Mouse (Mus musculus) adrenal gland, postnatal 25 days (tissue): ENCODE results near the gene Pinlyp. TPM values are rescaled to one million over a fixed set of nuclear protein-coding genes. Genes with fewer than 3 reads are reported as not detected.

ENCODE experiments used
- DNase-seq: peaks from one replicate; pipeline ENCODE4 v3.0.0; 2021; ENCODE audit warnings: mixed read lengths
- total RNA-seq: library from RNA; stranded (reverse); gene quantifications from 2 replicates; pipeline ENCODE4 v1.2.3, GENCODE M21; 2021

Gene Pinlyp
- total RNA-seq, 1 experiment from 2014 or later: not detected

- DNase-seq: no peak
These were observed 17.4 kb upstream of the Pinlyp start for GRCm38 (mm10) chr7:24563191-24563836.

GRCm38 (mm10) chr7:24561450-24561849 is 15.5 kb upstream of the Pinlyp start:
- DNase-seq: no peak

GRCm38 (mm10) chr7:24555786-24556185 is 9.9 kb upstream of the Pinlyp start:
- no peak for DNase-seq

- DNase-seq: no peak
These were observed 6.3 kb upstream of the Pinlyp start for GRCm38 (mm10) chr7:24551985-24552759.

GRCm38 (mm10) chr7:24547534-24548036 is 1.7 kb upstream of the Pinlyp start:
- DNase-seq: no peak

GRCm38 (mm10) chr7:24546634-24547389 is 894 bp upstream of the Pinlyp start:
- DNase-seq: peak; percentile 99

GRCm38 (mm10) chr7:24544506-24544905 is 1.4 kb downstream of the Pinlyp start:
- DNase-seq: no peak

- no peak for DNase-seq
These were observed 6.2 kb downstream of the Pinlyp start for GRCm38 (mm10) chr7:24539686-24540085.

GRCm38 (mm10) chr7:24538701-24539100 is 7.2 kb downstream of the Pinlyp start:
- DNase-seq: no peak

GRCm38 (mm10) chr7:24538154-24538553 is 7.8 kb downstream of the Pinlyp start:
- peak; percentile 36 for DNase-seq

- peak; percentile 34 for DNase-seq
These were observed 8.3 kb downstream of the Pinlyp start for GRCm38 (mm10) chr7:24537591-24537990.

- no peak for DNase-seq
These were observed 8.8 kb downstream of the Pinlyp start for GRCm38 (mm10) chr7:24537081-24537480.

- no peak for DNase-seq
These were observed 11.6 kb downstream of the Pinlyp start for GRCm38 (mm10) chr7:24534301-24534700.

- no peak for DNase-seq
These were observed 12.1 kb downstream of the Pinlyp start for GRCm38 (mm10) chr7:24533806-24534205.

- DNase-seq: no peak
These were observed 12.8 kb downstream of the Pinlyp start for GRCm38 (mm10) chr7:24533031-24533571.

- DNase-seq: peak; percentile 76
These were observed 14.5 kb downstream of the Pinlyp start for GRCm38 (mm10) chr7:24531211-24531971.

GRCm38 (mm10) chr7:24530062-24530931 is 15.6 kb downstream of the Pinlyp start, which contains the start of gene Irgq:
TSS of gene Irgq (plus strand) at chr7:24530689.
- DNase-seq: peak; percentile 99

GRCm38 (mm10) chr7:24529580-24529979 is 16.3 kb downstream of the Pinlyp start:
- no peak for DNase-seq

GRCm38 (mm10) chr7:24528861-24529260 is 17.1 kb downstream of the Pinlyp start:
- DNase-seq: no peak

GRCm38 (mm10) chr7:24525686-24526420 is 20.1 kb downstream of the Pinlyp start:
- DNase-seq: no peak
